Comparison of ENCODE assay signal across 26 mouse cellular contexts in the genomic region with DNA sequence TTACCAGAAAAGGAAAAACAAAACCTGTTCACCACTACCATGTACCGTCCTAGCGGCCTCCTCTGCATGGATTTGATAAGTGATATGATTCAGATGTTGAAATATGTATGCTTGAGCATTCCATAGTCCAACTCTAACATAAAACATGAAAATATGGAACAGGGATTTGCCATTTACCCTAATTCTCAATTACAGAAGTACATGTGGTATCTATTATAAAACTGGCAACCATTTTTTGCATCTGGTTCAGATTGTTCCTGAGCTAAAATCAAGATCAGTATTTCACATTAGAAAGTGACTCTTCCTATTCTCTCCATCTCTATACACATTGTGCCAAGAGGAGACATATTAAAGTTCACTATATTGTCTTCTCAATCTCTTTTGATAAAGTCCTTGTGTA.
A peak's percentile ranks its signal among the peaks of the same experiment; 100 is the strongest.
DNase-seq lines count a peak whose midpoint lies in the region; ATAC-seq and TF ChIP-seq lines count a peak whose summit lies in the region.
"Had no signal": no experiment of that assay in that cellular context is flagged by ENCODE, and none has a peak within 500 bp of the region (broad histone marks: within the 10 kb centered on the region; RNA-seq: fewer than 3 reads in every experiment).

No protein-coding gene starts in this region.

- H3K27me3 ChIP-seq in limb, embryonic 14.5 days (ENCODE audit: control insufficient read depth, insufficient read depth, low read length), result no peaks in the 10 kb centered on the region
- H3K27me3 ChIP-seq in limb, embryonic 10.5 days (ENCODE audit: low read depth, poor library complexity, severe bottlenecking), result no peaks in the 10 kb centered on the region
- no peaks in the 10 kb centered on the region for H3K27me3 ChIP-seq in liver, embryonic 12.5 days (replicated peaks)
- H3K27me3 ChIP-seq in midbrain, embryonic 16.5 days (ENCODE audit: control insufficient read depth, insufficient read depth, low read depth, low read length), result no peaks in the 10 kb centered on the region
- H3K27me3 ChIP-seq: embryonic facial prominence, embryonic 15.5 days; forebrain, embryonic 12.5 days; forebrain, embryonic 15.5 days; heart, embryonic 12.5 days; heart, embryonic 15.5 days; hindbrain, embryonic 15.5 days; Patski had no signal

- ATAC-seq in limb, embryonic 14.5 days (ENCODE audit: low FRiP score, low read depth), result no peak
- ATAC-seq in liver, embryonic 12.5 days, result no peak
- no peak for ATAC-seq in midbrain, embryonic 16.5 days
- ATAC-seq: forebrain, embryonic 15.5 days; intestine, postnatal 0 days; Patski had no signal

- H3K4me2 ChIP-seq in limb, embryonic 14.5 days (replicated peaks; ENCODE audit: low read depth, low read length, severe bottlenecking), result no peak overlapping the region
- no peak overlapping the region for H3K4me2 ChIP-seq in liver, embryonic 12.5 days
- H3K4me2 ChIP-seq in midbrain, embryonic 16.5 days (ENCODE audit: low read length), result no peak overlapping the region
- H3K4me2 ChIP-seq: embryonic facial prominence, embryonic 15.5 days; forebrain, embryonic 12.5 days; forebrain, embryonic 15.5 days; heart, embryonic 12.5 days; heart, embryonic 15.5 days; hindbrain, embryonic 15.5 days had no signal

- no peak overlapping the region for H3K9ac ChIP-seq in limb, embryonic 14.5 days (ENCODE audit: low read depth, low read length, severe bottlenecking)
- no peak overlapping the region for H3K9ac ChIP-seq in liver, embryonic 12.5 days
- no peak overlapping the region for H3K9ac ChIP-seq in midbrain, embryonic 16.5 days (ENCODE audit: low read depth, low read length)
- H3K9ac ChIP-seq: embryonic facial prominence, embryonic 15.5 days; forebrain, embryonic 12.5 days; forebrain, embryonic 15.5 days; heart, embryonic 12.5 days; heart, embryonic 15.5 days; hindbrain, embryonic 15.5 days had no signal

- DNase-seq in limb, embryonic 14.5 days (ENCODE audit: low spot score), result peak; percentile 68
- no peak for DNase-seq in limb, embryonic 10.5 days (ENCODE audit: low spot score)
- peak; percentile 60 for DNase-seq in adipocyte (ENCODE audit: low spot score)
- DNase-seq: adrenal gland, adult 2 months; adrenal gland, postnatal 14 days; cerebellum, adult 11 months; cerebellum, adult 2 months; cerebellum, adult 9-11 months; cerebellum, postnatal 25 days; gastrocnemius, postnatal 25 days; heart, adult 18-20 months; heart, postnatal 10 days; heart, postnatal 36 days had no signal

- no peaks in the 10 kb centered on the region for H3K36me3 ChIP-seq in limb, embryonic 14.5 days (ENCODE audit: control insufficient read depth, insufficient read depth, low read length)
- no peaks in the 10 kb centered on the region for H3K36me3 ChIP-seq in limb, embryonic 10.5 days
- no peaks in the 10 kb centered on the region for H3K36me3 ChIP-seq in liver, embryonic 12.5 days
- H3K36me3 ChIP-seq in midbrain, embryonic 16.5 days (ENCODE audit: control insufficient read depth, insufficient read depth, low read length), result no peaks in the 10 kb centered on the region
- H3K36me3 ChIP-seq: embryonic facial prominence, embryonic 15.5 days; forebrain, embryonic 12.5 days; forebrain, embryonic 15.5 days; heart, embryonic 12.5 days; heart, embryonic 15.5 days; hindbrain, embryonic 10.5 days; hindbrain, embryonic 15.5 days had no signal

- no peak for TF ChIP-seq POLR2A in limb, embryonic 14.5 days (IDR thresholded peaks at IDR 0.05; ENCODE audit: borderline replicate concordance, extremely low read depth, insufficient read depth, insufficient read length)
- TF ChIP-seq POLR2A in embryonic fibroblast, embryonic 13.5 days (IDR thresholded peaks at IDR 0.05; ENCODE audit: low read depth, low read length), result no peak

- TF ChIP-seq CTCF in embryonic fibroblast, embryonic 13.5 days (IDR thresholded peaks at IDR 0.05; ENCODE audit: borderline replicate concordance, insufficient read depth, low read length), result no peak

- no peak overlapping the region for H3K27ac ChIP-seq in limb, embryonic 14.5 days (replicated peaks; ENCODE audit: low read depth, low read length)
- H3K27ac ChIP-seq in limb, embryonic 10.5 days, result no peak overlapping the region
- H3K27ac ChIP-seq in embryonic fibroblast, embryonic 13.5 days (ENCODE audit: insufficient read depth, low read length), result peak overlapping the region; percentile 84
- H3K27ac ChIP-seq in liver, embryonic 12.5 days, result no peak overlapping the region
- H3K27ac ChIP-seq in midbrain, embryonic 16.5 days (ENCODE audit: low read length), result no peak overlapping the region
- H3K27ac ChIP-seq: embryonic facial prominence, embryonic 15.5 days; forebrain, embryonic 12.5 days; forebrain, embryonic 15.5 days; heart, embryonic 15.5 days; hindbrain, embryonic 10.5 days; hindbrain, embryonic 15.5 days had no signal

- H3K4me3 ChIP-seq in limb, embryonic 14.5 days (replicated peaks; ENCODE audit: low read length), result no peak overlapping the region
- no peak overlapping the region for H3K4me3 ChIP-seq in limb, embryonic 10.5 days
- H3K4me3 ChIP-seq in embryonic fibroblast, embryonic 13.5 days (ENCODE audit: insufficient read depth, low read length), result no peak overlapping the region
- H3K4me3 ChIP-seq in liver, embryonic 12.5 days, result no peak overlapping the region
- H3K4me3 ChIP-seq in midbrain, embryonic 16.5 days (ENCODE audit: low read depth, low read length), result no peak overlapping the region
- H3K4me3 ChIP-seq: embryonic facial prominence, embryonic 15.5 days; erythroblast, embryonic 14.5 days; forebrain, embryonic 12.5 days; forebrain, embryonic 15.5 days; heart, embryonic 12.5 days; heart, embryonic 15.5 days; hindbrain, embryonic 10.5 days; hindbrain, embryonic 15.5 days had no signal

- WGBS in limb, embryonic 14.5 days, result 66% methylated on average over 2 of the region's 2 CpGs
- 87% methylated on average over 2 of the region's 2 CpGs for WGBS in limb, embryonic 10.5 days
- 77% methylated on average over 2 of the region's 2 CpGs for WGBS in liver, embryonic 12.5 days (ENCODE audit: insufficient replicate concordance)
- 87% methylated on average over 2 of the region's 2 CpGs for WGBS in midbrain, embryonic 16.5 days

- no peaks in the 10 kb centered on the region for H3K4me1 ChIP-seq in limb, embryonic 14.5 days (ENCODE audit: control insufficient read depth, insufficient read depth, low read length)
- H3K4me1 ChIP-seq in limb, embryonic 10.5 days, result no peaks in the 10 kb centered on the region
- H3K4me1 ChIP-seq in embryonic fibroblast, embryonic 13.5 days (ENCODE audit: control insufficient read depth, insufficient read depth, low read length), result 0 out of 2 replicates have a peak, but pooled peaks cover 2% of the 10 kb centered on the region
- H3K4me1 ChIP-seq in liver, embryonic 12.5 days, result no peaks in the 10 kb centered on the region
- H3K4me1 ChIP-seq in midbrain, embryonic 16.5 days (ENCODE audit: control insufficient read depth, insufficient read depth, low read length), result no peaks in the 10 kb centered on the region
- H3K4me1 ChIP-seq: embryonic facial prominence, embryonic 15.5 days; forebrain, embryonic 12.5 days; forebrain, embryonic 15.5 days; heart, embryonic 12.5 days; hindbrain, embryonic 10.5 days; hindbrain, embryonic 15.5 days had no signal

- H3K9me3 ChIP-seq in limb, embryonic 14.5 days (ENCODE audit: control insufficient read depth, low read length), result no peaks in the 10 kb centered on the region
- H3K9me3 ChIP-seq in limb, embryonic 10.5 days (replicated peaks), result no peaks in the 10 kb centered on the region
- no peaks in the 10 kb centered on the region for H3K9me3 ChIP-seq in liver, embryonic 12.5 days (replicated peaks)
- no peaks in the 10 kb centered on the region for H3K9me3 ChIP-seq in midbrain, embryonic 16.5 days (replicated peaks; ENCODE audit: control insufficient read depth, low read length, poor library complexity, severe bottlenecking)
- H3K9me3 ChIP-seq: embryonic facial prominence, embryonic 15.5 days; forebrain, embryonic 12.5 days; forebrain, embryonic 15.5 days; heart, embryonic 12.5 days; heart, embryonic 15.5 days; hindbrain, embryonic 10.5 days; hindbrain, embryonic 15.5 days had no signal
